Mouse (Mus musculus): ENCODE results near the gene Zfp57. TPM values are rescaled to one million over a fixed set of nuclear protein-coding genes. Genes with fewer than 3 reads are reported as not detected.

The Zfp57 gene
- polyA plus RNA-seq, 1 experiment: not detected

GRCm38 (mm10) chr17:37027486-37027885, 26.5 kb downstream of the Zfp57 start:
- WGBS: 96% methylated on average over 4 of the region's 4 CpGs
- Histone ChIP-seq H3K4me1 (ENCODE audit: control insufficient read depth, insufficient read depth, low read length) (peaks cover 5% of the 10 kb centered on the region; the same call in 1 of the 2 replicates), H3K4me3 (ENCODE audit: insufficient read depth, low read depth, low read length) (no peak overlapping the region), H3K27ac (ENCODE audit: insufficient read depth, low read depth, low read length) (no peak overlapping the region)
- TF ChIP-seq CTCF (IDR thresholded peaks at IDR 0.05; ENCODE audit: insufficient read depth, low read depth, low read length) (no peak), POLR2A (IDR thresholded peaks at IDR 0.05; ENCODE audit: insufficient read depth, low read depth, low read length) (no peak)

GRCm38 (mm10) chr17:37028212-37028611, 27.2 kb downstream of the Zfp57 start:
- peaks cover 5% of the 10 kb centered on the region; the same call in 1 of the 2 replicates for H3K4me1 ChIP-seq (ENCODE audit: control insufficient read depth, insufficient read depth, low read length)
- peak overlapping the region; percentile 97 for H3K4me3 ChIP-seq (ENCODE audit: insufficient read depth, low read depth, low read length)
- peak overlapping the region; percentile 100 for H3K27ac ChIP-seq (ENCODE audit: insufficient read depth, low read depth, low read length)
- 7% methylated on average over 10 of the region's 10 CpGs for WGBS
- no peak for TF ChIP-seq POLR2A (IDR thresholded peaks at IDR 0.05; ENCODE audit: insufficient read depth, low read depth, low read length)
- TF ChIP-seq CTCF (IDR thresholded peaks at IDR 0.05; ENCODE audit: insufficient read depth, low read depth, low read length): no peak

GRCm38 (mm10) chr17:37028683-37029120, 27.7 kb downstream of the Zfp57 start:
- H3K4me1 ChIP-seq (ENCODE audit: control insufficient read depth, insufficient read depth, low read length): peaks cover 5% of the 10 kb centered on the region; the same call in 1 of the 2 replicates
- WGBS: 0% methylated on average over 14 of the region's 14 CpGs
- H3K4me3 ChIP-seq (ENCODE audit: insufficient read depth, low read depth, low read length): peak overlapping the region; percentile 97
- peak overlapping the region; percentile 100 for H3K27ac ChIP-seq (ENCODE audit: insufficient read depth, low read depth, low read length)
- TF ChIP-seq POLR2A (IDR thresholded peaks at IDR 0.05; ENCODE audit: insufficient read depth, low read depth, low read length) (peak; percentile 39; the same call in 1 of the 2 replicates), CTCF (IDR thresholded peaks at IDR 0.05; ENCODE audit: insufficient read depth, low read depth, low read length) (no peak)

GRCm38 (mm10) chr17:37029162-37029561, 28.2 kb downstream of the Zfp57 start:
- WGBS: 63% methylated on average over 8 of the region's 8 CpGs
- TF ChIP-seq CTCF (IDR thresholded peaks at IDR 0.05; ENCODE audit: insufficient read depth, low read depth, low read length) (no peak), POLR2A (IDR thresholded peaks at IDR 0.05; ENCODE audit: insufficient read depth, low read depth, low read length) (no peak)
- Histone ChIP-seq H3K4me1 (ENCODE audit: control insufficient read depth, insufficient read depth, low read length) (peaks cover 5% of the 10 kb centered on the region; the same call in 1 of the 2 replicates), H3K27ac (ENCODE audit: insufficient read depth, low read depth, low read length) (peak overlapping the region; percentile 100), H3K4me3 (ENCODE audit: insufficient read depth, low read depth, low read length) (no peak overlapping the region)

GRCm38 (mm10) chr17:37039127-37039894, 38.3 kb downstream of the Zfp57 start:
- Histone ChIP-seq H3K27ac (ENCODE audit: insufficient read depth, low read depth, low read length) (no peak overlapping the region), H3K4me3 (ENCODE audit: insufficient read depth, low read depth, low read length) (no peak overlapping the region), H3K4me1 (ENCODE audit: control insufficient read depth, insufficient read depth, low read length) (no peaks in the 10 kb centered on the region)
- WGBS: 72% methylated on average over 2 of the region's 2 CpGs
- no peak for TF ChIP-seq CTCF (IDR thresholded peaks at IDR 0.05; ENCODE audit: insufficient read depth, low read depth, low read length)
- TF ChIP-seq POLR2A (IDR thresholded peaks at IDR 0.05; ENCODE audit: insufficient read depth, low read depth, low read length): no peak

- TF ChIP-seq POLR2A (IDR thresholded peaks at IDR 0.05; ENCODE audit: insufficient read depth, low read depth, low read length) (no peak), CTCF (IDR thresholded peaks at IDR 0.05; ENCODE audit: insufficient read depth, low read depth, low read length) (no peak)
- WGBS: 34% methylated on average over 7 of the region's 7 CpGs
- H3K4me1 ChIP-seq (ENCODE audit: control insufficient read depth, insufficient read depth, low read length): peaks cover 18% of the 10 kb centered on the region
- H3K4me3 ChIP-seq (ENCODE audit: insufficient read depth, low read depth, low read length): peak overlapping the region; percentile 95
- H3K27ac ChIP-seq (ENCODE audit: insufficient read depth, low read depth, low read length): peak overlapping the region; percentile 74
These were observed 43.8 kb downstream of the Zfp57 start for GRCm38 (mm10) chr17:37044651-37045244.

GRCm38 (mm10) chr17:37045611-37046311, 44.8 kb downstream of the Zfp57 start, which contains the start of gene Gabbr1:
TSS of gene Gabbr1 (plus strand) at chr17:37045966.
- Histone ChIP-seq H3K27ac (ENCODE audit: insufficient read depth, low read depth, low read length) (peak within 1 kb of the TSS; percentile 74), H3K4me3 (ENCODE audit: insufficient read depth, low read depth, low read length) (peak within 1 kb of the TSS; percentile 95), H3K4me1 (ENCODE audit: control insufficient read depth, insufficient read depth, low read length) (peaks cover 20% of the 10 kb centered on the region)
- 2% methylated on average over 51 of the region's 55 CpGs for WGBS
- TF ChIP-seq CTCF (IDR thresholded peaks at IDR 0.05; ENCODE audit: insufficient read depth, low read depth, low read length): no peak
- peak; percentile 64; the same call in 1 of the 2 replicates for TF ChIP-seq POLR2A (IDR thresholded peaks at IDR 0.05; ENCODE audit: insufficient read depth, low read depth, low read length)

- peak overlapping the region; percentile 95 for H3K4me3 ChIP-seq (ENCODE audit: insufficient read depth, low read depth, low read length)
- WGBS: 2% methylated on average over 55 of the region's 58 CpGs
- TF ChIP-seq CTCF (IDR thresholded peaks at IDR 0.05; ENCODE audit: insufficient read depth, low read depth, low read length): 0 out of 2 replicates have a peak, but pooled peaks have one; percentile 11
- TF ChIP-seq POLR2A (IDR thresholded peaks at IDR 0.05; ENCODE audit: insufficient read depth, low read depth, low read length): 0 out of 2 replicates have a peak, but pooled peaks have one; percentile 6
- peak overlapping the region; percentile 67 for H3K27ac ChIP-seq (ENCODE audit: insufficient read depth, low read depth, low read length)
- peaks cover 20% of the 10 kb centered on the region for H3K4me1 ChIP-seq (ENCODE audit: control insufficient read depth, insufficient read depth, low read length)
These were observed 45.5 kb downstream of the Zfp57 start for GRCm38 (mm10) chr17:37046312-37047112.
